Mouse (Mus musculus): ENCODE data around the gene Col9a1. TPM values are rescaled to one million over a fixed set of nuclear protein-coding genes. Genes with fewer than 3 reads are reported as not detected.

The Col9a1 gene
- polyA plus RNA-seq, 1 experiment, result not detected

DNA sequence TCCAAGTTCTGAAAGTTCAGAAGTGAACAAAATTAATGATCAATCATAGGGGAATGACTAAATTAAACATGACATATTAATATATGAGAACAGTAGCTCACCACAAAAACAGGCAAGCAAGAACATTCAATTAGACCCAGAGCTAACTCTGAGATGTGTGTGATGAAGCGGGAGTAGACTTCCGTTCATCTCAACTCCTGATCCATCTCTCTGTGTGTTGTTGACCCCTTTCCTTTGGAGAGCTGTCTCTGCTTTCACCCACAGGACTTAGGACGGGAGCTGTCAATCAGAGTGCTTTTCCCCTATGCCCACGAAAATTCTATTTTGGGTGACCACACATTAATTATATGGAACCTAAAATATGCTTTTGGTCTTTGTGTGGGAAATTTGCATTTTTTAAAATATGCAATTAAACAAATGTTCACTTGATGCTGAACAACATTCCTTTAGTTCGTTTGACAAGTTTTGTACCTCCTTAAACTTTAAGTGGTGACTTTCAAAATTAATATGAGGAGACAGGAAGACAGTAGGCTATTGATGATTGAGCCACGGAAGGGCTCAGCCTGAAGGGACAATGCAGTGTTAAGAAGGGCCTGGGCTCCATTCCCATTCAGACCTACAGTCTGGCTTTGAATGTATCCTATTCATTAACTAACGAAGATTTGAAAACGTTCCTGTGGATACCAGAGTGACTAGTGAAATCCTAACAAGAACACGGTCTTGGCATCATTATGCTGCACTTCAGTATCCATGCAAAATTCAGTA is 34.4 kb downstream of the Col9a1 start:
- H3K27ac ChIP-seq (ENCODE audit: insufficient read depth, low read length), result no peak overlapping the region
- no peak for TF ChIP-seq CTCF (IDR thresholded peaks at IDR 0.05; ENCODE audit: extremely low read depth, insufficient read depth, insufficient read length, insufficient replicate concordance)
- no peak for TF ChIP-seq POLR2A (IDR thresholded peaks at IDR 0.05; ENCODE audit: low read depth, low read length)
- no peak for DNase-seq (ENCODE audit: low read depth in 1 of 2, low spot score in 2 of 2)
- no peaks in the 10 kb centered on the region for H3K27me3 ChIP-seq (ENCODE audit: control insufficient read depth, insufficient read depth, low read length)
- WGBS, result 73% methylated on average over 9 of the region's 9 CpGs
- H3K4me3 ChIP-seq (ENCODE audit: extremely low read depth, insufficient read depth, insufficient read length), result no peak overlapping the region
- no peaks in the 10 kb centered on the region for H3K36me3 ChIP-seq (ENCODE audit: control insufficient read depth, insufficient read depth, low read length)
- H3K4me1 ChIP-seq (ENCODE audit: control insufficient read depth, insufficient read depth, insufficient read length), result no peaks in the 10 kb centered on the region

DNA sequence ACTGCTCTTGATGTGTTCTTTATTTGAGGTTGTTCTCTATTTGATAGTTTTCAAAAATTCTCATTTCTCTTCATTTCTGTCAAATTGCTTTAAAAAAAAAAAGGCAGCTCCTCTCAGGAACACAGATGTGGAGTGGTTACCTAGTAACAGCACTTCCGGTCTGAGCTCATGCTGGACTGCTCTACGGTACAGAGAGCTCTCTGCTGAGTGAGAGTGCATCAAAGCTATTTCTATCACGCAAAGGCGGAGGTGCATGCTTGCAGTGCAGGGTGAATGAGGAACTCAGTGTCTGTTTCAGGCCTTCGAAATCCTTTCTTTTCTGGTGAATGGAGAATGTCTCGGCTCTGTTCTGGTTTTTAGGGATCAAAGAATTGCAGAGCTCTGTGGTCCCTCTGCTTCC is 41.6 kb downstream of the Col9a1 start:
- 62% methylated on average over 6 of the region's 6 CpGs for WGBS
- no peak overlapping the region for H3K4me3 ChIP-seq (ENCODE audit: extremely low read depth, insufficient read depth, insufficient read length)
- H3K27ac ChIP-seq (ENCODE audit: insufficient read depth, low read length), result no peak overlapping the region
- no peaks in the 10 kb centered on the region for H3K36me3 ChIP-seq (ENCODE audit: control insufficient read depth, insufficient read depth, low read length)
- no peak for TF ChIP-seq CTCF (IDR thresholded peaks at IDR 0.05; ENCODE audit: extremely low read depth, insufficient read depth, insufficient read length, insufficient replicate concordance)
- TF ChIP-seq POLR2A (IDR thresholded peaks at IDR 0.05; ENCODE audit: low read depth, low read length), result no peak
- no peaks in the 10 kb centered on the region for H3K27me3 ChIP-seq (ENCODE audit: control insufficient read depth, insufficient read depth, low read length)
- no peak for DNase-seq (ENCODE audit: low read depth in 1 of 2, low spot score in 2 of 2)
- no peaks in the 10 kb centered on the region for H3K4me1 ChIP-seq (ENCODE audit: control insufficient read depth, insufficient read depth, insufficient read length)

DNA sequence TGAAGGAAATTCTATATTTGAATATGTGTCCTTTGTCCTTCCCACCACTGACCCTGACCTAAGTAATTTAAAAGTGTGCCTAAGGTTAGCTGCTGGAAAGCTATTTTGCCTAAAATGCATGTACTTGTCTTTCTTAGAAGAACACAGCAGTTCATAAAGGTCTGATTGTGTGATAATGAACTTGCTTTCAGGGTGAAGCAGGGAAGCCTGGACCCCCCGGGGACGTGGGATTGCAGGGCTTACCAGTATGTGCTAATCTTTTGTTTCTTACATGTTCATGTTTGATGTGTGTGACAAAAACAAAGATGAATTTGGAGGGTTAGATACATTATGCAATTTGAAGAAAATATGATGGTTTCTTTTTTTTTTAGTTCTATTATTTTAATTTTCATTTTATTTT is 44.8 kb downstream of the Col9a1 start:
- Histone ChIP-seq H3K4me3 (ENCODE audit: extremely low read depth, insufficient read depth, insufficient read length) (no peak overlapping the region), H3K27ac (ENCODE audit: insufficient read depth, low read length) (no peak overlapping the region), H3K4me1 (ENCODE audit: control insufficient read depth, insufficient read depth, insufficient read length) (no peaks in the 10 kb centered on the region), H3K36me3 (ENCODE audit: control insufficient read depth, insufficient read depth, low read length) (no peaks in the 10 kb centered on the region), H3K27me3 (ENCODE audit: control insufficient read depth, insufficient read depth, low read length) (no peaks in the 10 kb centered on the region)
- TF ChIP-seq POLR2A (IDR thresholded peaks at IDR 0.05; ENCODE audit: low read depth, low read length), result no peak
- no peak for DNase-seq (ENCODE audit: low read depth in 1 of 2, low spot score in 2 of 2)
- 85% methylated on average over 2 of the region's 2 CpGs for WGBS

DNA sequence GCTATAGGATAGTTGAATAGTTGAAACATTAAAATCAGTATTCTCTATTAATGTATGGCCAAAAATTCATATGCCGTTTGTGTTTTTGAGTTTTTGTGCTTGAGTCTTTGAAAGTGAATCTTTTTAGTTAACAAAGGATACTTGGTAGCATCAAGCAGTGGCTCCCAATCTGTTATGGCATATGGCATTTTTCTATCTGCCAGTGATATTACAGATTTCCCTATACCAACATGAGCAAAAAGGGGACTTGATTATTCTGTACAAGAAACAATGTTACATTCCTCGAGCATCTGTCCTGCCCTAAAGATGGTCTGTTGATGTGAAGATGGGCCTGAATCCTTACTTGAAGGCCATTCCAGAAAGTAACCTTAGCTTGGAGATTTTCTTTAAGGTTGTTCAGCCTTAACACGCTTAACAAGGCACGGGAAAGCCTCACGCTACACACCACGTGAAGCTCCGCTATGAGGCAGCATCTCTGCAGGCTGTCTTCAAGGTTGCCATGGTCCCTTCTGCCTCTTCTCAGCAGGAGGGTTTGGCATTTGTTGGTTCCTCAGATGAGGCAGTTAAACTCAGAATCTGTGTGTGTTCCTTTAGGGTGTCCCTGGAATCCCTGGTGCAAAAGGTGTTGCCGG is 45.7 kb downstream of the Col9a1 start:
- Histone ChIP-seq H3K27me3 (ENCODE audit: control insufficient read depth, insufficient read depth, low read length) (no peaks in the 10 kb centered on the region), H3K4me3 (ENCODE audit: extremely low read depth, insufficient read depth, insufficient read length) (no peak overlapping the region), H3K4me1 (ENCODE audit: control insufficient read depth, insufficient read depth, insufficient read length) (no peaks in the 10 kb centered on the region), H3K27ac (ENCODE audit: insufficient read depth, low read length) (no peak overlapping the region), H3K36me3 (ENCODE audit: control insufficient read depth, insufficient read depth, low read length) (no peaks in the 10 kb centered on the region)
- TF ChIP-seq POLR2A (IDR thresholded peaks at IDR 0.05; ENCODE audit: low read depth, low read length) (no peak), CTCF (IDR thresholded peaks at IDR 0.05; ENCODE audit: extremely low read depth, insufficient read depth, insufficient read length, insufficient replicate concordance) (no peak)
- 92% methylated on average over 8 of the region's 8 CpGs for WGBS
- no peak for DNase-seq (ENCODE audit: low read depth in 1 of 2, low spot score in 2 of 2)

DNA sequence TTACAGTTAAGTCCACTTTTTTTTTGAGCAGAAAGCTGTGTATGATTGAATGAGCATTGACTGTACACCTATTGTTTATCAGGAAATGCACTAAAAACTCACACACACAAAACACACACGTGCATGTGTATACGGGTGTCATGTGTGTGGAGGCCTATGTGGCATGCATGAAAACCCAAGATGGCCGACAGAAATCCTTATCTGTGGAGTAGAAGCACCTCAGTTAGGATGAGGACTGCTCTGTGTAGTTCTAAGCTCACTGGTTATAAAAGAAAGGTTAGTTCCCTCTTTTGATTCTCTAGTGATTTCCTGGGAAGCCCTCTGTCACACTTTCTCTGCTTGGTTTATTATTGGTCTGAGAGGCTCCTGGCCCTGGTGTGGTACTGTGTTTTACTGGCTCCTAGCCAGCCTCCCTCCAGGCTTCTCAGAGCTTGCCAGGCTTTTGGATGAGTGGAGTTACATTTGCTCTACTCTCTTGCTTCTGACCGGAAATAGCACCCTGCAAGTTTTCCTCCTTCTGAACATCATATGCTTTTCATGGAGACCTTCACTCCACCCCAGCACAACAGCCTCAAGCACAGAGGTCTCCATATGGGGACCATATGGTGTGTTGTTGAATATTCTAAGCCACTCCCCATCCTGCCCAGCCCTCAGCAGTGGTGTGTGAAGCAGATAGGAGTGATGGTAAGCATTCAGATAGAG is 48.6 kb downstream of the Col9a1 start:
- no peak for DNase-seq (ENCODE audit: low read depth in 1 of 2, low spot score in 2 of 2)
- WGBS, result 81% methylated on average over 4 of the region's 4 CpGs
- H3K4me1 ChIP-seq (ENCODE audit: control insufficient read depth, insufficient read depth, insufficient read length), result no peaks in the 10 kb centered on the region
- no peaks in the 10 kb centered on the region for H3K36me3 ChIP-seq (ENCODE audit: control insufficient read depth, insufficient read depth, low read length)
- no peak overlapping the region for H3K4me3 ChIP-seq (ENCODE audit: extremely low read depth, insufficient read depth, insufficient read length)
- H3K27me3 ChIP-seq (ENCODE audit: control insufficient read depth, insufficient read depth, low read length), result no peaks in the 10 kb centered on the region
- H3K27ac ChIP-seq (ENCODE audit: insufficient read depth, low read length), result no peak overlapping the region
- TF ChIP-seq POLR2A (IDR thresholded peaks at IDR 0.05; ENCODE audit: low read depth, low read length), result no peak

DNA sequence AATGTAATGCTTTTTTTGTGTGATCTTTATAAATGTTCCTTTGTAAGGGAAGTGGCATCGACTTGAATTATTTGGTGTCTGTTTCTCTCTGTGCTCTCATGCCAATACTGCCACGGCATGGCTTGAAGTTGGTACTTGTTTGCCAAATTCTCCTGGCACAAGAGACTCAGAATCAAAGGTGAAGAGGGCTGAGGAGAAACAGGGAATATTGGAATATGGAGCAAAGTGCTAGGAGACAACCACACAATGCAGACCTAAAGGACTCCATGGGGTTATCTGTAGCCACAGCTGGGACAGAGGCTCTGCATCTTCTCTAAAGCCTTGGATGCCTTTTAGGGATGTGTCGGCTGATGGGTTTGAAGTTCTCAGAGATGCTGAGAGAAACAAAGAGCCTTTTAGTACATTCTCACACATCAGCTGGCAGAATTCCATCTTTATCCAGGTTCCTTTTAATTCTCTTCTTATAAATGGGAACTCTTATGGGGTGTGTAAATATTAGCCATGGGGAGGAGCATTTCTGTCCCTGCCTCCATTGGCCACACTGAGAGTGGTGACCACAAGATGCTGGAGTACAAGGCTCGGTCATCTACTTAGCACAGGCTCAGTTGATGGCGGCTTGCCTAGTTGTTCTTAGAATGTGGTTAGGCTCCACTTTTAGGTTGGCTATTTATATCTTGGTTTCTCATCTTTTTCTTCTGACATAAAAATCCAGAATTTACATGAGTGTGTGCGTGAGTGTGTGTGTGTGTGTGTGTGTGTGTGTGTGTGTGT is 49.7 kb downstream of the Col9a1 start:
- H3K27me3 ChIP-seq (ENCODE audit: control insufficient read depth, insufficient read depth, low read length), result no peaks in the 10 kb centered on the region
- no peaks in the 10 kb centered on the region for H3K4me1 ChIP-seq (ENCODE audit: control insufficient read depth, insufficient read depth, insufficient read length)
- no peaks in the 10 kb centered on the region for H3K36me3 ChIP-seq (ENCODE audit: control insufficient read depth, insufficient read depth, low read length)
- H3K4me3 ChIP-seq (ENCODE audit: extremely low read depth, insufficient read depth, insufficient read length), result no peak overlapping the region
- no peak for DNase-seq (ENCODE audit: low read depth in 1 of 2, low spot score in 2 of 2)
- 82% methylated on average over 6 of the region's 6 CpGs for WGBS
- TF ChIP-seq POLR2A (IDR thresholded peaks at IDR 0.05; ENCODE audit: low read depth, low read length) (no peak), CTCF (IDR thresholded peaks at IDR 0.05; ENCODE audit: extremely low read depth, insufficient read depth, insufficient read length, insufficient replicate concordance) (no peak)
- no peak overlapping the region for H3K27ac ChIP-seq (ENCODE audit: insufficient read depth, low read length)

All from spleen, adult 2 months (tissue).